Mouse (Mus musculus): ENCODE results near the gene Bud13. TPM values are rescaled to one million over a fixed set of nuclear protein-coding genes. Genes with fewer than 3 reads are reported as not detected.
"Not testable (repeated sequence)": the region's sequence is repeated elsewhere in the genome, so short reads cannot be mapped to it uniquely, and the experiment has no call there.

Bud13 gene
- total and polyA plus RNA-seq, 3 experiments = 13.9 to 26.3 TPM; not detected in 1

- H3K9me3 ChIP-seq (replicated peaks; ENCODE audit: insufficient read depth, low read length) = no peaks in the 10 kb centered on the region
These were observed 52.7 kb downstream of the Bud13 start for GRCm38 (mm10) chr9:46335461-46335995.

DNA sequence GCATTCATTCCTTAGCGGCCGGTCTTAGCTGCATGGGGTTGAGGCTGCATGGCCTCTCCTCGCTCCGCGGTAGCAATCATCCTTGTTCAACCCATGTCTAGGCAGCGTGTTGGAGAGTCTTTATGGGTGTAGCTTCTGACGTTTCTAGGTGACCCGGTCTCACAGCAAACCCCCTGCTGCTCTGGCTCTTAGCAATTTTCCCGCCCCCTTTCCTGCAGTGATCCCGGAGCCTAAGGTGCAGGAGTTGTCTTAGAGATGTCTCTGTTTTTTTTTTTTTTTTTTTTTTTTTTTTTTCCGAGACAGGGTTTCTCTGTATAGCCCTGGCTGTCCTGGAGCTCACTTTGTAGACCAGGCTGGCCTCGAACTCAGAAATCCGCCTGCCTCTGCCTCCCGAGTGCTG lies 53.5 kb downstream of the Bud13 start:
- H3K9me3 ChIP-seq (replicated peaks; ENCODE audit: insufficient read depth, low read length); H3K36me3 ChIP-seq (ENCODE audit: control insufficient read depth in 1 of 2, insufficient read depth in 2 of 2, low read length in 2 of 2); DNase-seq (ENCODE audit: low read depth, low spot score); H3K4me1 ChIP-seq (ENCODE audit: control insufficient read depth in 1 of 2, insufficient read depth in 2 of 2, low read length in 2 of 2); H3K27ac ChIP-seq (ENCODE audit: control insufficient read depth, low read depth, low read length); H3K27me3 ChIP-seq (ENCODE audit: control insufficient read depth in 1 of 2, insufficient read depth in 2 of 2, low read length in 2 of 2); H3K79me2 ChIP-seq (ENCODE audit: control insufficient read depth, insufficient read depth, low read length, poor library complexity); H3K4me3 ChIP-seq (ENCODE audit: control insufficient read depth in 1 of 2, insufficient read depth in 1 of 2, low read depth in 2 of 2, low read length in 2 of 2); H3K9ac ChIP-seq (ENCODE audit: control insufficient read depth, low read depth, low read length, poor library complexity, severe bottlenecking): not testable (repeated sequence)

More at GRCm38 (mm10) chr9:46335461-46335995, 52.7 kb downstream of the Bud13 start:
- Histone ChIP-seq H3K36me3 (ENCODE audit: control insufficient read depth in 1 of 2, insufficient read depth in 2 of 2, low read length in 2 of 2) (no peaks in the 10 kb centered on the region), H3K79me2 (ENCODE audit: control insufficient read depth, insufficient read depth, low read length, poor library complexity) (no peaks in the 10 kb centered on the region), H3K4me3 (ENCODE audit: control insufficient read depth in 1 of 2, insufficient read depth in 1 of 2, low read depth in 2 of 2, low read length in 2 of 2) (no peak overlapping the region), H3K4me1 (ENCODE audit: control insufficient read depth in 1 of 2, insufficient read depth in 2 of 2, low read length in 2 of 2) (no peaks in the 10 kb centered on the region), H3K27me3 (ENCODE audit: control insufficient read depth in 1 of 2, insufficient read depth in 2 of 2, low read length in 2 of 2) (no peaks in the 10 kb centered on the region; a peak in 2 of 4 replicates), H3K27ac (ENCODE audit: control insufficient read depth, low read depth, low read length) (no peak overlapping the region), H3K9ac (ENCODE audit: control insufficient read depth, low read depth, low read length, poor library complexity, severe bottlenecking) (no peak overlapping the region)
- TF ChIP-seq POLR2A (IDR thresholded peaks at IDR 0.05; ENCODE audit: control insufficient read depth in 1 of 2, insufficient read depth in 1 of 2, low read depth in 1 of 2, low read length in 2 of 2, poor library complexity in 1 of 2) (no peak), MAZ (IDR thresholded peaks at IDR 0.05; ENCODE audit: low read depth, low read length) (no peak), MAX (IDR thresholded peaks at IDR 0.05; ENCODE audit: low read length) (no peak), ZMIZ1 (IDR thresholded peaks at IDR 0.05; ENCODE audit: low read depth, low read length) (no peak), TAL1 (IDR thresholded peaks at IDR 0.05; ENCODE audit: low read length) (no peak), MXI1 (IDR thresholded peaks at IDR 0.05; ENCODE audit: low read depth, low read length) (no peak), CHD1 (IDR thresholded peaks at IDR 0.05; ENCODE audit: low read depth, low read length) (no peak), ETS1 (IDR thresholded peaks at IDR 0.05; ENCODE audit: low read depth, low read length) (no peak), MYC (IDR thresholded peaks at IDR 0.05; ENCODE audit: low read depth, low read length) (no peak), NRF1 (IDR thresholded peaks at IDR 0.05; ENCODE audit: insufficient read depth, low read depth, low read length, poor library complexity, severe bottlenecking) (no peak), SMC3 (IDR thresholded peaks at IDR 0.05; ENCODE audit: low read depth, low read length) (no peak)
- DNase-seq (ENCODE audit: low read depth, low spot score) = no peak

DNA sequence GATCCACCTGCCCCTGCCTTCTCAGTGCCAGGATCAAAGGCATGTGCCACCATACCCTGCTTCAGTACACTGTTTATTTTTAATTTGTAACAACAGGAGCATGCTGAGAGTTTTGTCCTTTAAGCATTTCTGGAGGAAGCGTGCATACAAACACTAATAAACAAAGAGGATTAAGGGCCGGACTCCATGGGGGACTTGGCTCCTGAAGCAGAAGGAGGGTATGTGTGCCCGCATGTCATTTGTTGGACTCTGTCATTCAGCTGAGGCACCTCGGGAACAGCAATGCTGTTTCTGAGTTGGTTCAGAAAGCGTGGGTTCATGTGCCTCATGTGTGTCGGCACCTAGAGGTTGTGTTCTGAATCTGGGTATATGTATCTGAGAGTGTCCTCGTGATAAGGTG lies 54.5 kb downstream of the Bud13 start:
- no peaks in the 10 kb centered on the region for H3K9me3 ChIP-seq (replicated peaks; ENCODE audit: insufficient read depth, low read length)
- H3K79me2 ChIP-seq (ENCODE audit: control insufficient read depth, insufficient read depth, low read length, poor library complexity) = no peaks in the 10 kb centered on the region
- no peaks in the 10 kb centered on the region; a peak in 2 of 4 replicates for H3K27me3 ChIP-seq (ENCODE audit: control insufficient read depth in 1 of 2, insufficient read depth in 2 of 2, low read length in 2 of 2)
- H3K27ac ChIP-seq (ENCODE audit: control insufficient read depth, low read depth, low read length) = no peak overlapping the region
- no peak overlapping the region for H3K9ac ChIP-seq (ENCODE audit: control insufficient read depth, low read depth, low read length, poor library complexity, severe bottlenecking)
- TF ChIP-seq ZKSCAN1 (IDR thresholded peaks at IDR 0.05; ENCODE audit: low read depth, low read length) (no peak), MYB (IDR thresholded peaks at IDR 0.05; ENCODE audit: low read depth, low read length) (no peak), E2F4 (IDR thresholded peaks at IDR 0.05; ENCODE audit: borderline replicate concordance, low read depth, low read length) (no peak), USF1 (IDR thresholded peaks at IDR 0.05; ENCODE audit: low read depth, low read length) (no peak), TAL1 (IDR thresholded peaks at IDR 0.05; ENCODE audit: low read length) (no peak), TCF12 (IDR thresholded peaks at IDR 0.05; ENCODE audit: low read depth, low read length) (no peak), ZMIZ1 (IDR thresholded peaks at IDR 0.05; ENCODE audit: low read depth, low read length) (no peak), BHLHE40 (IDR thresholded peaks at IDR 0.05; ENCODE audit: borderline replicate concordance, low read depth, low read length) (no peak), NELFE (IDR thresholded peaks at IDR 0.05; ENCODE audit: low read depth, low read length) (no peak), RCOR1 (IDR thresholded peaks at IDR 0.05; ENCODE audit: low read depth, low read length) (no peak), SIN3A (IDR thresholded peaks at IDR 0.05; ENCODE audit: low read length) (no peak), HCFC1 (IDR thresholded peaks at IDR 0.05; ENCODE audit: low read depth, low read length) (no peak)
- no peak for DNase-seq (ENCODE audit: low read depth, low spot score)
- no peaks in the 10 kb centered on the region for H3K4me1 ChIP-seq (ENCODE audit: control insufficient read depth in 1 of 2, insufficient read depth in 2 of 2, low read length in 2 of 2)
- no peak overlapping the region for H3K4me3 ChIP-seq (ENCODE audit: control insufficient read depth in 1 of 2, insufficient read depth in 1 of 2, low read depth in 2 of 2, low read length in 2 of 2)
- H3K36me3 ChIP-seq (ENCODE audit: control insufficient read depth in 1 of 2, insufficient read depth in 2 of 2, low read length in 2 of 2) = no peaks in the 10 kb centered on the region

Measured in MEL (cell line).